Mouse (Mus musculus): ENCODE data around the gene Swap70.

Gene Swap70

GRCm38 (mm10) chr7:110268511-110268910 lies 47.0 kb downstream of the Swap70 start:
- Histone ChIP-seq H3K27me3 (ENCODE audit: insufficient read depth, low read length) (no peaks in the 10 kb centered on the region), H3K9me3 (ENCODE audit: low read length) (no peaks in the 10 kb centered on the region), H3K36me3 (ENCODE audit: insufficient read depth, low read length) (peaks cover 39% of the 10 kb centered on the region), H3K4me1 (replicated peaks; ENCODE audit: low read depth, low read length) (peaks cover 70% of the 10 kb centered on the region), H3K4me3 (replicated peaks; ENCODE audit: low read length) (no peak overlapping the region)
- TF ChIP-seq CTCF (conservative IDR thresholded peaks at IDR 0.05; ENCODE audit: low read length) = no peak
- TF ChIP-seq POU5F1 (IDR thresholded peaks at IDR 0.05; ENCODE audit: borderline replicate concordance, low read length) = no peak
- no peak for TF ChIP-seq NANOG (IDR thresholded peaks at IDR 0.05; ENCODE audit: borderline replicate concordance, low read length)

GRCm38 (mm10) chr7:110269777-110270176 lies 48.3 kb downstream of the Swap70 start:
- TF ChIP-seq CTCF (conservative IDR thresholded peaks at IDR 0.05; ENCODE audit: low read length) = no peak
- no peak for TF ChIP-seq NANOG (IDR thresholded peaks at IDR 0.05; ENCODE audit: borderline replicate concordance, low read length)
- no peak for TF ChIP-seq POU5F1 (IDR thresholded peaks at IDR 0.05; ENCODE audit: borderline replicate concordance, low read length)
- H3K36me3 ChIP-seq (ENCODE audit: insufficient read depth, low read length) = peaks cover 52% of the 10 kb centered on the region
- H3K4me3 ChIP-seq (replicated peaks; ENCODE audit: low read length) = no peak overlapping the region
- H3K4me1 ChIP-seq (replicated peaks; ENCODE audit: low read depth, low read length) = peaks cover 70% of the 10 kb centered on the region
- no peaks in the 10 kb centered on the region for H3K9me3 ChIP-seq (ENCODE audit: low read length)
- H3K27me3 ChIP-seq (ENCODE audit: insufficient read depth, low read length) = no peaks in the 10 kb centered on the region

GRCm38 (mm10) chr7:110270455-110270854 lies 48.9 kb downstream of the Swap70 start:
- no peak for TF ChIP-seq CTCF (conservative IDR thresholded peaks at IDR 0.05; ENCODE audit: low read length)
- TF ChIP-seq NANOG (IDR thresholded peaks at IDR 0.05; ENCODE audit: borderline replicate concordance, low read length) = no peak
- no peak for TF ChIP-seq POU5F1 (IDR thresholded peaks at IDR 0.05; ENCODE audit: borderline replicate concordance, low read length)
- Histone ChIP-seq H3K27me3 (ENCODE audit: insufficient read depth, low read length) (no peaks in the 10 kb centered on the region), H3K36me3 (ENCODE audit: insufficient read depth, low read length) (peaks cover 57% of the 10 kb centered on the region), H3K4me3 (replicated peaks; ENCODE audit: low read length) (no peak overlapping the region), H3K9me3 (ENCODE audit: low read length) (no peaks in the 10 kb centered on the region), H3K4me1 (replicated peaks; ENCODE audit: low read depth, low read length) (peaks cover 68% of the 10 kb centered on the region)

- peaks cover 70% of the 10 kb centered on the region for H3K36me3 ChIP-seq (ENCODE audit: insufficient read depth, low read length)
- no peaks in the 10 kb centered on the region for H3K9me3 ChIP-seq (ENCODE audit: low read length)
- H3K4me1 ChIP-seq (replicated peaks; ENCODE audit: low read depth, low read length) = peaks cover 71% of the 10 kb centered on the region
- no peak for TF ChIP-seq POU5F1 (IDR thresholded peaks at IDR 0.05; ENCODE audit: borderline replicate concordance, low read length)
- TF ChIP-seq CTCF (conservative IDR thresholded peaks at IDR 0.05; ENCODE audit: low read length) = no peak
- no peak for TF ChIP-seq NANOG (IDR thresholded peaks at IDR 0.05; ENCODE audit: borderline replicate concordance, low read length)
- H3K27me3 ChIP-seq (ENCODE audit: insufficient read depth, low read length) = no peaks in the 10 kb centered on the region
- no peak overlapping the region for H3K4me3 ChIP-seq (replicated peaks; ENCODE audit: low read length)
Measured at GRCm38 (mm10) chr7:110271814-110272213, 50.3 kb downstream of the Swap70 start.

GRCm38 (mm10) chr7:110272434-110272833 lies 50.9 kb downstream of the Swap70 start:
- Histone ChIP-seq H3K9me3 (ENCODE audit: low read length) (no peaks in the 10 kb centered on the region), H3K36me3 (ENCODE audit: insufficient read depth, low read length) (peaks cover 71% of the 10 kb centered on the region), H3K4me1 (replicated peaks; ENCODE audit: low read depth, low read length) (peaks cover 65% of the 10 kb centered on the region), H3K27me3 (ENCODE audit: insufficient read depth, low read length) (no peaks in the 10 kb centered on the region), H3K4me3 (replicated peaks; ENCODE audit: low read length) (no peak overlapping the region)
- TF ChIP-seq CTCF (conservative IDR thresholded peaks at IDR 0.05; ENCODE audit: low read length) (0 out of 2 replicates have a peak, but pooled peaks have one; percentile 2), POU5F1 (IDR thresholded peaks at IDR 0.05; ENCODE audit: borderline replicate concordance, low read length) (no peak)

- peaks cover 35% of the 10 kb centered on the region for H3K4me1 ChIP-seq (replicated peaks; ENCODE audit: low read depth, low read length)
- TF ChIP-seq NANOG (IDR thresholded peaks at IDR 0.05; ENCODE audit: borderline replicate concordance, low read length) (no peak), POU5F1 (IDR thresholded peaks at IDR 0.05; ENCODE audit: borderline replicate concordance, low read length) (no peak), CTCF (conservative IDR thresholded peaks at IDR 0.05; ENCODE audit: low read length) (no peak)
- H3K27me3 ChIP-seq (ENCODE audit: insufficient read depth, low read length) = no peaks in the 10 kb centered on the region
- H3K4me3 ChIP-seq (replicated peaks; ENCODE audit: low read length) = no peak overlapping the region
- H3K9me3 ChIP-seq (ENCODE audit: low read length) = no peaks in the 10 kb centered on the region
- peaks cover 95% of the 10 kb centered on the region for H3K36me3 ChIP-seq (ENCODE audit: insufficient read depth, low read length)
Measured at GRCm38 (mm10) chr7:110277734-110278245, 56.3 kb downstream of the Swap70 start.

- Histone ChIP-seq H3K4me3 (replicated peaks; ENCODE audit: low read length) (no peak overlapping the region), H3K36me3 (ENCODE audit: insufficient read depth, low read length) (peaks cover 90% of the 10 kb centered on the region), H3K4me1 (replicated peaks; ENCODE audit: low read depth, low read length) (peaks cover 30% of the 10 kb centered on the region), H3K9me3 (ENCODE audit: low read length) (no peaks in the 10 kb centered on the region), H3K27me3 (ENCODE audit: insufficient read depth, low read length) (no peaks in the 10 kb centered on the region)
- TF ChIP-seq NANOG (IDR thresholded peaks at IDR 0.05; ENCODE audit: borderline replicate concordance, low read length) (no peak), POU5F1 (IDR thresholded peaks at IDR 0.05; ENCODE audit: borderline replicate concordance, low read length) (no peak), CTCF (conservative IDR thresholded peaks at IDR 0.05; ENCODE audit: low read length) (no peak)
Measured at GRCm38 (mm10) chr7:110279183-110279582, 57.7 kb downstream of the Swap70 start.

- no peaks in the 10 kb centered on the region for H3K9me3 ChIP-seq (ENCODE audit: low read length)
- H3K36me3 ChIP-seq (ENCODE audit: insufficient read depth, low read length) = peaks cover 85% of the 10 kb centered on the region
- no peak overlapping the region for H3K4me3 ChIP-seq (replicated peaks; ENCODE audit: low read length)
- H3K27me3 ChIP-seq (ENCODE audit: insufficient read depth, low read length) = no peaks in the 10 kb centered on the region
- H3K4me1 ChIP-seq (replicated peaks; ENCODE audit: low read depth, low read length) = peaks cover 22% of the 10 kb centered on the region
- TF ChIP-seq CTCF (conservative IDR thresholded peaks at IDR 0.05; ENCODE audit: low read length) (no peak), POU5F1 (IDR thresholded peaks at IDR 0.05; ENCODE audit: borderline replicate concordance, low read length) (no peak)
Measured at GRCm38 (mm10) chr7:110281435-110282256, 60.1 kb downstream of the Swap70 start.
